Mouse (Mus musculus): Measurements from ENCODE around the gene Tm7sf2. TPM values are rescaled to one million over a fixed set of nuclear protein-coding genes. Genes with fewer than 3 reads are reported as not detected.
"Not testable (repeated sequence)": the region's sequence is repeated elsewhere in the genome, so short reads cannot be mapped to it uniquely, and the experiment has no call there.

Gene Tm7sf2
- total RNA-seq, 2 experiments from 2014 or later: 4.2 to 5.1 TPM

DNA sequence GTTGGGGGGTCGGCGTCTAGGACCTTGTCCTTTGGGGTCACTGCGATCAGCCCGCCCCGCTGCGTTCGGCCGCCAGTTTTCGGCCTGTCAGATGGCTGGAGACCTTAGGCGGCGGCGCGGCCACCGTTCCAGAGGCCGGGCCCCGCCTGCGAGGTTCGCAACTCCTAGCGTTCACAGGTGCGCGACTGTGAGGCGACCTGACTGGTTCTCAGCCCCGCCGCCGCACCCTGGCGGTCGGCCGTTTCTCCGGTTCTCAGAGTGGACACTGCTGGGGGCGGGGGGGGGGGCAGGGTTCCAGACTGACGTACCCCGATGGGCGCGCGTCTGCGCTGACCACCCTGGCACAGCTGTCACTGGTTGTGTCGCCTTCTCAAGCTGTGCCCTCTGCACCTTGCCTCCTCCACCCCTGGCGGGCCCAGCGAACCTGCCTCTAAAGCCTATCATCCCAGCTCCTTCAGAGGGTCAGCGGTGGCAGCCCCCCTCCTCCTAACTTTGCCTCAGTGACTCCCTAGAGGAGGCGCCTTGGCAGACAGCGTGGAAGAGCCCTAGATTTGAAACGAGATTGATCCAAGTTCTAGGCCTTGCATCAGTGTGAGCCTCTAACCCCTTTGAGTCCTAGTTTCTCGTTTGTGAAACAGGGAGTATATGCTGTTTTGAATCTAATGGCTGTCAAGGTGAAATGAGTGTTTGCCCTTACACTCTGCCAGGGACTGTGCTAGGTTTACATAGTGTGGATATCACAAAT, 20.8 kb downstream of the Tm7sf2 start:
- intact Hi-C loops (cut with DNase I): loop anchor here (5.0 kb wide), 1 partner anchor 70 kb away; the partner anchor contains the start of gene Sac3d1
- DNase-seq (ENCODE audit: low spot score): no peak

DNA sequence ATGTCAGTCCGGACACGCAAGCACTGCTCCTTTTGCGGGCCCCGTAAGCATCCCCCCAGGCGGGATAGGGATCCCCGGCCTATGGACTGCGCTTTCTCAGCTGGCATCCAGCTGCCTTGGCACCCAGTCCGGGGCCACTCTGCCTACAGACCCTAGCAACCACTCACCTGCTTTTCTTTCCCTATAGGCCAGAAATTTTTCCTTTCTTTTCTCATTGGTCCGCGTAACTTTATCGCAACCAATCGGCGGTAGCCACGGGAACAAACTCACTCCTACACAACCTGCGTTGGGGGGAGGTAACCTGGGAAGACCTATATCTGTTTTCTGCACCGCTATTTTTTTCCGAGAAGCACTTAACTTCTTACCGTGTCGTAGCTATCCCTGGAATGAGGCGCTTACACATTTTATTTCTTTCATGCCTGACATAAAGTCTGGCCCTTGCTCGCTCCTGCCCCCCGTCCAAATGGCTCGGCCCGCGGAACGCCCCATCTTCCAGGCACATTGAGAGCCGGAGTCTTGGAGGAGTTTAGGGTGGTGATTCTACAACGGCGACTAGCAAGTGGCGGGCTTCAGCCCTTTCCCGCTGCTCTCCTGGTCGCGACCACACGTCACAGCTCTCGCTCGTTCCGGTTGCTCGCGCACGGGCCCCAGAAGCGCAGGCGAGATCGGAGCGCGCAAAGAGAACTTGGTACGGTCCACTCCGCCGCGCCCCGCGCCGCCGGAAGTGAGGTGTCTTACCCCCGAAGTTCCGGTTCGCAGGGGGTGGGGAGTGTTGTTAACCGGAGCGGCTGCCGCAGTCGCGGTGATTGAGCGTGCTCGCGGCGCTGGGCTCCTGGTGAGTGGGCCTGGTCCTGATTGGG, 21.6 kb downstream of the Tm7sf2 start, which contains the start of gene Syvn1:
Gene Syvn1, plus strand, starts transcription at position 283 of the 860 bp plus-strand sequence.
- intact Hi-C loops (cut with DNase I): loop anchor here (5.0 kb wide), 1 partner anchor 71 kb away; the partner anchor contains the start of gene Sac3d1

DNA sequence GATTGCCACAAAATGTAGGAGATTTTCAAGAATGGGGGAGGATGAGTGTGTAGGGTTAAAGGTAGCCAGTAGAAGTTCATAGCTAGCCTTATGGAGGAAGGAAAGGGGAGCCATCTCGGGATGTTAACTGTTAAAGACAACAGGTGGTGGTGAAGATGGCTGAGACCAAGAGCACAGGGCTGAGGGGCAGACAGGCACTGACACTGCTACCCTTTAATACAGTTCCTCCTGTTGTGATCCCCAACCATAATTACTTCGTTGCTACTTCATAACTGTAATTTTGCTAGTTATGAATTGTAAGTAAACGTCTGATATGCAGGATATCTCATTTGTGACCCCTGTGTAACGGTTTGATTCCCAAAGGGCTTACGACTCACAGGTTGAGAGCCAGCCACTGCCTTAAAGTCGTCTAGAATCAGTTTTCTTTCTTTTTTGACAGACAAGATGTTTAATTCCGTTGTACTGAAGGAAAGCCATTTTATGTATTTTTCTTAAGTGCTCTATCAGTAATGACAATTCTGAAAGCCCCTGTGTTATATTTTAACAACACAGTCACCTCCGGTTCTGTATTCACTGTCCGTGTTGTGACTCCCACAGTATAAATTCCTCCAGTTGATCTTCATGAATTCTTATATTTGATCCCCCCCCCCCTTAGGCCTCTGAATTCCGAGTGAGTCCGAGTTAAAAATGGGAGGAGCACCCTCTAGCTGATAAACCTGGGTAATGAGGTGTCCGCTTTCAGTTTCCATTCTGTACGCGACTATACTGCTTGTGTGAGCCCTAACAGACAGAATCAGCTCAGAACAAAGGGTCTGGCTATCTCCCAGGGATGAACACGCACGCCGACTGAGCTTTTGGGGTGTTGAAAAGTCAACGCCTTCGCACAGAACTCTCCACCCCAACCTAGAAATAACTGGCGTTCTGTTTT, 22.5 kb downstream of the Tm7sf2 start:
- intact Hi-C loops (cut with DNase I): loop anchor here (2.0 to 5.0 kb wide), 2 partner anchors 27 to 72 kb away; partner anchors contain the start of gene Sac3d1

More for the DNA sequence above, 21.6 kb downstream of the Tm7sf2 start, which contains the start of gene Syvn1:
- DNase-seq (ENCODE audit: low spot score): peak; percentile 86

DNA sequence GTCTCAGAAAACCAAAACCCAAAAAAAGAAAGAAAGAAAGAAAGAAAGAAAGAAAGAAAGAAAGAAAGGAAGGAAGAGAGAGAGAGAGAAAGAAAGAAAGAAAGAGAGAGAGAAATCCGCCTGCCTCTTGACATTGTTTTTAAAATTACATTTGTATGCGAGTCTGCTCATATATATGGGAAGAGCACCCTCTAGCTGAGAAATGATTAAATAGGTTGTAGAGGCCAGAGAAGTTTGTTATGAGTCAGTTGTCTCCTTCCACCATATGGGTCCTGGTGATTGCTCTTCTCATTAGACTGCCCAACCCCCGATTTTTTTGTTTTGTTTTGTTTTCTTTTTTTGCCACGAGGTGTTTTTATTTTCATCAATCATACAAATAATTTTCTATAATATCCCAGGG, 24.1 kb downstream of the Tm7sf2 start:
- not testable (repeated sequence) for DNase-seq (ENCODE audit: low spot score)
- intact Hi-C loops (cut with DNase I): loop anchor here (2.0 to 5.0 kb wide), 2 partner anchors 25 to 122 kb away; partner anchors contain the start of gene Cdc42ep2

More for the DNA sequence above, 22.5 kb downstream of the Tm7sf2 start:
- no peak for DNase-seq (ENCODE audit: low spot score)

DNA sequence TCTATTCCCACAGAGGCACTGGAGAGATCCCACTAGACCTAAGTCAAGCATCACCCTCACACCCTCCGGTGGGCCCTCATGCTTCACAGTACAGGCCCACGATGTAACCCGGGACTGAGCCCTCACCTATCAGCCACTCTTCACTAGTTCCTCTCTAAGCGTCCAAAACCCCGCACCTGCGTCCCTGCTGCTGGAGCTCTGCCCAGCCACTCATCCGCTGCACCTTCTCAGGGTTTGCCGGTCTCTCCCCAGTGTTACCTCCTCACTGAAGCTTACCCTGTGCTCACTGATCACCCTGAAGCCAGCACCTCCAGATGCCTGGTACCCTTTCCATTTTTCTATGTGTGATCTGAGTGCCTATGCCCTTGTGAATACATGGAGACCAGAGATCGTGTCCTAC, 25.9 kb downstream of the Tm7sf2 start:
- no peak for DNase-seq (ENCODE audit: low spot score)
- intact Hi-C loops (cut with DNase I): loop anchor here (5.0 kb wide), 1 partner anchor 120 kb away; the partner anchor contains the start of gene Cdc42ep2

DNA sequence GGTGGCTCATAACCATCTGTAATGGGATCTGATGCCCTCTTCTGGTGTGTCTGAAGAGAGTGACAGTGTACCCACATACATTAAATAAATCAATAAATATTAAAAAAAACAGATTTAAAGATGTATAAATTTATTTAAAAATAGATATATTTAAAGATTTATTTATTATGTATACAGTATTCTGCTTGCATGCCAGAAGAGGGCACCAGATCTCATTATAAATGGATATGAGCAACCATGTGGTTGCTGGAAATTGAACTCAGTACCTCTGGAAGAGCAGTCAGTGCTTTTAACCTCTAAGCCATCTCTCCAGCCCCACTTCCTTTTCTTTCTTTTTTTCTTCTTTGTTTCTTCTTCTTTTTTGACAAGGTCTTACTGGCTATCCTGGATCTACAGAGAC, 28.2 kb downstream of the Tm7sf2 start:
- intact Hi-C loops (cut with DNase I): loop anchor here (5.0 kb wide), 1 partner anchor 118 kb away; the partner anchor contains the start of gene Cdc42ep2

DNA sequence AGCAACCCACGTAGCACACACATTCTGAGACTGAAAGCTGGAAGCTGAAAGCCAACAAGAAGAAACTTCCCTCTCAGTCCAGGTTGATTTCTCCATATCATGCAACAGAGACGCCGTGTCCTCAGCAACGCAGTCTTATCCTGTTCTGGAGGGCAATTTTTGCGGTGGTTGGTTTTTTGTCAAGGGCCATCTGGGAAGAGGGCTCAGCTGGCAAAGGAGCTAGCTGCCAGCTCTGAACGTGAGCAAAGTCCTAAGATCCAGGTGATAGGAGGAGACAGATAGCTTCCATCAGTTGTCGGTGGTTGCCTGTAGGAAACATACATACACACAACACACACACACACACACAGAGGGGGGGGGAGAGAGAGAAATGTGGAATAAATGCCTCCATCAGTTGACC, 29.8 kb downstream of the Tm7sf2 start:
- no peak for DNase-seq (ENCODE audit: low spot score)
- intact Hi-C loops (cut with DNase I): no loop called here

More for the DNA sequence above, 28.2 kb downstream of the Tm7sf2 start:
- no peak for DNase-seq (ENCODE audit: low spot score)

DNA sequence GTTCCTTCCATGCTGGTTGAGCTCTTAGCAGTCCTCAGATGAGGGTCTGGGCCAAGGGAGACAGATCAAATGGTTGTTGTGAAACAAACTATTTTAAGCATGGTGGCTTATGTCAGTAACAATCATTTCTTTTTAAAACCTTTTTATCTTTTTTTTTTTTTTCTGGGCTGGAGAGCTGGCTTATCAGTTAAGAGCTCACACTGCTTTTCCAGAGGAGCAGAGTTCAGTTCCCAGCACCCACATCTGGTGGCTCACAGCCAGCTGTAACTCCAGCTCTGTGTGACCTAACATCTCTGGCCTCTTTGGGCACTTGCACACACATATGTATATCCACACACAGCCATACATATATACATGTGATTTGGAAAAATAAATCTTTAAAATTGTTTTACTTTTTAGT, 30.5 kb downstream of the Tm7sf2 start:
- intact Hi-C loops (cut with DNase I): no loop called here
- DNase-seq (ENCODE audit: low spot score): no peak

DNA sequence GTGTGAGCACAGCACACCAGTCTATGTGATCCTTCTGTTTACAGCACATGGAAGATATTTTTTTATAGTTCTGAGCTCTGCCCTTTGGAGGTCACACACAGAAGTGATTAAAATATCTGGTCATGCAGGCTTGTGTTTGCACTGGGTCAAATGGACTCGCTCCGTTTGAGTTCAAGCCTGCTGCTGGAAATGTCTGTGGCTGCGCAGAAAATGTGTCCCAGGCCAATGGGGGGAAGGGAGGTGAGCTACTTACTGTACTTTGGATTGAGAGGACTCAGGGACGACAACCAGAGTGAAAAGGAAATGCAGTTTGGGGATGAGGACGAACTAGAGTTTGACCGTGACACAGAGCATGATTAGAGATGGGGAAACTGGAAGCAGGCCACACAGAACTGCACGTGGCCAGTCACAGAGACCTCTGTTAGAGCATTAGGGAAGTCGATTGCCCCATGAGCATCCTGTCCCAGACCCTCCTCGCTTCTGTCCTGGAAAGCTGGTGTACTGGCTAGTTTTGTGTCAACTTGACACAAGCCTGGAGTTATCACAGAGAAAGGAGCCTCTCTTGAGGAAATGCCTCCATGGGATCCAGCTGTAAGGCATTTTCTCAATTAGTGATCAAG, 32.1 kb downstream of the Tm7sf2 start:
- intact Hi-C loops (cut with DNase I): no loop called here
- DNase-seq (ENCODE audit: low spot score): no peak

DNA sequence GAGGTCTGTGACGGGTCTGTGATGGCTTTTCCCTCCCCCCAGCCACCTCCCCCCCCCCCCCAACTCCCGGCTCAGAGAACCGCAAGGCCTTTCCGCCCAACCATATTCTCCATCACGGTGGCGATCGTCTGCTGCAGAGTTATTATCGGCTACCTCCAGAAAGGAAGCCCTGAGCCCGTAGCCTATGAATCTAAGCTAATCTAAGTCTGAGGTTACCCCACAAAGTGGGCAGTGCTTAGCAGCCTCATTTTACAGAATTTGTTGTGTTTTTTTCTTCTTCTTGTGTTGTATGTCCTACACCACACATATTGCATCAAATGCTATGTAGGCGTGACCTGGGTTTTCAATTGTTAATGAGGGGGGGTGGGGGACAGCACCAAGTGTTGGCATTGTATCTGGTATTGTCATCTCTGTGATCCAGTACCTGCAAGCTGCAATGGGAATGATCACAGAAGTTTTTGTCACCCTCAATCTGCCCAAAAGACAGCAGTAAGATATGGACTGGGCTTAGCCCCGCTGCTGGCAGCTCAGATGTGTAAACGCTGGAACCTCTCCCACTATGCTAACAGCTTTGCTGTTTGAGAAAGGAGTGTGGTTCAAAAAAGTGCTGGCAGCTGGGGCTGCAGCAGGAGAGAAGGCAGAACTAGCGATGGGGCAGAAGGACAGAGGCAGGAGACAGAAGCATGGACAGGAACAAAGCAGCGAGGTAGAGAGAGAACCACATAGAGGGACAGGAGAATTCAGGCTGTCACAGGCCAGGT, 37.5 kb downstream of the Tm7sf2 start:
- intact Hi-C loops (cut with DNase I): no loop called here
- DNase-seq (ENCODE audit: low spot score): no peak

DNA sequence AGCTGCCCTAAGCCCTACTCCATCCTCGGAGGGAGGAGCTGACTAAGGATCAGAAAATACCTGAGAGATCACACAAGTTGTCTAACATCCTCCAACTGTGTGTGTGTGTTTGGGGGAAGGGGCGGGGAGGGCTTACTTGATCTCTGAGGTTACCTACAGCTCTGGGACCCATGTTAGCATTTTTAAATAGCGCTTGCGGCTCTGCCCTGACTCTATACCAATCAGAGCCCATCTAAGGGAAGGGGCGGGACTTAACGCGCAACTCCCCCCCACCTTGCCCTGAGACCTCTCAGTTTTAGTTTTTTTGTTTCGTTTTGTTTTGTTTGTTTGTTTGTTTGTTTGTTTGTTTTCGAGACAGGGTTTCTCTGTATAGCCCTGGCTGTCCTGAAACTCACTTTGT, 38.7 kb downstream of the Tm7sf2 start:
- intact Hi-C loops (cut with DNase I): no loop called here
- DNase-seq (ENCODE audit: low spot score): no peak

DNA sequence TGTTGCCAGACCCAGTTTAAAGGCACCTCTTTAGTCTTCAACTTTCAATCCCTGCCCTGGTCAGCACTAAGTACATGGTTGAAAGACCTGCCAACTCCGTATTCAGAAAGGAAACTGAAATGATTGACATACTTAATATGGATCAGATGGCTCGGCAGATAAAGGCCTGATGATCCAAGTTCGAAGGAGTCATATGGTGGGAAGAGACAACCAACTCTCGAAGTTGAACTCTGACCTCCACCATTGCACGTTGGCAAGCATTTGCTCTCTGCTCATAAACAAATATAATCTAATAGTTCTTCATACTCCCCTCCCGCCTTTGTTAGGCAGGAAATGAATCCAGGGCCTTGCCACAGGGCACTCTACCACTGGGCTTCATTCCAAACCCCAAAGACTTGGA, 39.2 kb downstream of the Tm7sf2 start:
- intact Hi-C loops (cut with DNase I): no loop called here
- DNase-seq (ENCODE audit: low spot score): no peak

DNA sequence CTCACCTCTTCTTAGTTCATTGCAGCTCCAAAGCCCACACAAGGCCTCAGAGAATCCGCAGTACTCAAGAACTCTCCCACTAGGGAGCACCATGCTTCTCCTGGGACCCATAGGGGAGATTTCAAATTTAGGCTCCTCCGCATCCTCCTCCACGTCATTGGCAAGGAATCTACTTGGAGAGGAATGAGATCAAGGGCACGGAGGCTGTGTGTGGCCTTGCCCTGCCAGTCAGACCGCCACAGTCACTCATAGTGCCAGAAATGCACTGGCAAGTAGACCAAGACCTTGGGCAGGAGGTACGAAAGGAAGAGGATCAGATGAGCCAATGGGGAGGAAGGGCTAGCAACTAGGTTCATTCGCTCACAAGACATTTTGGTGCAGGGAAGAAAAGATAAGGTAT, 44.2 kb downstream of the Tm7sf2 start:
- DNase-seq (ENCODE audit: low spot score): no peak
- intact Hi-C loops (cut with DNase I): no loop called here

DNA sequence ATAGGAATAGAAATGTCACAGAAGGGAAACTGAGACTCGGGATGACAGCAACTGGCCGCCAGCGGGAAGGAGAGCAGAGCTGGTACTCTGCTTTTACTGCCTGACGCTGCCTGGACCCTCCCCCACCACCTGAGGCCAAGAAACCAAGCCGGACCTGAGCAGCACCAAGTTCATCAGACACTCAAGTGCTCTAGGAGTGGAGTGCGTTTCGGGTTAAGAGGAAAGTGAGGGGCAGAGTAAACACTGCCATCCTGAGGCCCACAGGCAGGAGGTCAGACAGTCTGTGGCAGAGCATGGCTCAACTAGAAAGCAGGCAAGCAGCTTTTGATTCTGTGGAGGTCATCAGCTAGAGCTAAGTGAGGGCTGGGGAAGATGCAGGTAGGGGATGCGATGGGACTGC, 45.1 kb downstream of the Tm7sf2 start:
- DNase-seq (ENCODE audit: low spot score): no peak
- intact Hi-C loops (cut with DNase I): no loop called here

DNA sequence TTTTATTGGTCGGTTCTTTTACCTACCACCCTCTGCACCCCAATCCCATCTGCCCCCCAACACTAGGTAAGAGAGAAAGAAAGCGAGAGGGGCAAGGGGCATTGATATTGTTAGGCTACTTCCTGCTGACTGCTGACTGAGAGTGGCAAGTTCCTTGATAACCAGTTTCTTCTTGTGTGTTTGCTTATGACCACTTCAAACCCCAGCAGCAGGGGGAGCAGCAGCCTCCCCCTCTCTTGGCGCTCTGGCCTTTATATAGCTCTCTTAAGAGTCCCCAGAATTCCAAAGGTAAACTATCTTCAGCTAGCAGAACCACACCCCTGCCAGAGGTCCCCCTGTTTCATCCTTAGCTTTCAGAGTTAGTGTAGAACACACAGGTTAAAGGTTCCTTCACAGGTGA, 47.9 kb downstream of the Tm7sf2 start:
- intact Hi-C loops (cut with DNase I): no loop called here

DNA sequence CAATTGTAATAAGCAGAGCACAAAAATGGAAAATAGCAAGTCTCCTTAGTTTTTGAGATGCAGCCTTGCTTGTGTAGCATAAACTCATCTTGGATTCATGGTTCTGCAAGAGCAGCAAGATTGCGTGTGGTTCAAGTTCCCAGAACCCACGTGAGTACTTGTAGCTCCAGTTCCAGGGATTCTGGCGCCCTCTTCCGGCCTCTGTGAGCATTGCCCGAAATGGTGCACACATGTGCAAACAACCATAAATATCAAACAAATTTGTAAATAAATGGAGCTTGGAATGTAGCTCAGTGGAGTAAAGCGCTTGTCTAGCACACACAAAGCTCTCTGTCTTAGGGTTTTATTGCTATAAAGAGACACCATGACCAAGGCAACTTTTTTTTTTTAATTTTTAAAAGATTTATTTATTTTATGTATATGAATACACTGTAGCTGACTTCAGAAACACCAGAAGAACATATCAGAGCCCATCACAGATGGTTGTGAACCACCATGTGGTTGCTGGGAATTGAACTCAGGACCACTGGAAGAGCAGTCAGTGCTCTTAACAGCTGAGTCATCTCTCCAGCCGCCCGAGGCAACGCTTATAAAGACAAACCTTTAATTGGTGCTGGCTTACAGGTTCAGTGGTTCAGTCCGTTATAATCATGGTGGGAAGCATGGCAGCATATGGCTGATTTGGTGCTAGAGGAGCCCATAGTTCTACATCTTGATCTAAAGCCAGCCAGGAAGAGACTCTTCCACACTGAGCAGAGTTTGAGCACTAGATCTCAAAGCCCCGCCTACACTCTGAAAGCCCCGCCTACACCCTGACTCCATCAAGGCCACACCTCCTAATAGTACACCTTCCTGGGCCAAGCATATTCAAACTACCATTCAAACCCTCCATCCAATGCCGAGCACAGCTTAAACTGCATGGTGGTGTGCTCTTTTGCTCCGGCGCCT, 49.8 kb downstream of the Tm7sf2 start:
- intact Hi-C loops (cut with DNase I): loop anchor here (2.0 to 5.0 kb wide), 2 partner anchors 26 to 96 kb away; partner anchors contain the start of gene Cdc42ep2
- peak; percentile 55 for DNase-seq (ENCODE audit: low spot score)

More for the DNA sequence above, 47.9 kb downstream of the Tm7sf2 start:
- DNase-seq (ENCODE audit: low spot score): no peak

DNA sequence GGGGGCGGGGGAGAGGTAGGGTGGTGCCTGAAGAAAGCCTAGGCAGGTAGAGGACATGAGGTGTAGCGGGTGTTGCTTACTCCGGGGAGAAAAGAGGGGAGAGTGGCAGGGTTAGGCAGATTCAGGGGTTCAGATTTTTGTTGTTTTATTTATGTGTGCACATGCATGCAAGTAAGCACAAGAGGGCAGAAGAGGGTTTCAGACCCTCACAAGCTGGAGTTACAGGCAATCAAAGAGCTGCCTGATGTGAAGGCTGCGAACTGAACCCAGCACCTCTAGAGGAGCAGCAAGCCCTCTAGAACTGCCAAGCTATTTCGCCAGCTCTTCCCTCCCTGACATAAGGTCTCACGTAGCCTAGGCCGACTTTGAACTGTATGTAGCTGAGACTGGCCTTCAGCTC, 51.6 kb downstream of the Tm7sf2 start:
- intact Hi-C loops (cut with DNase I): loop anchor here (1.0 to 5.0 kb wide), 2 partner anchors 51 to 94 kb away; partner anchors contain the start of gene Cdc42ep2
- no peak for DNase-seq (ENCODE audit: low spot score)
